Mouse (Mus musculus) kidney, embryonic 15.5 days (tissue): ENCODE measurements around the gene Tbcel. TPM values are rescaled to one million over a fixed set of nuclear protein-coding genes. Genes with fewer than 3 reads are reported as not detected.

Experiments
- ATAC-seq: fragments of 200-750 bp; cut with Nextera tagmentation; replicated peaks from 2 replicates; pipeline ENCODE4 v1.8.0; 2017; ENCODE audit warnings: moderate TSS enrichment; ENCODE audit not compliant: low FRiP score
- H3K27ac ChIP-seq: fragments of 300-500 bp; sonication (generic); 2 replicates; pipeline ENCODE4 v1.5.1; 2015; ENCODE audit warnings: mild to moderate bottlenecking, inconsistent platforms
- H3K27me3 ChIP-seq: fragments of 300-500 bp; sonication (generic); 2 replicates; pipeline ENCODE4 v1.6.1; 2015; ENCODE audit warnings: inconsistent platforms
- H3K36me3 ChIP-seq: fragments of 300-500 bp; sonication (generic); 2 replicates; pipeline ENCODE4 v1.6.1; 2015; ENCODE audit warnings: inconsistent platforms
- H3K4me1 ChIP-seq: fragments of 300-500 bp; sonication (generic); 2 replicates; pipeline ENCODE4 v1.6.1; 2015; ENCODE audit warnings: inconsistent platforms
- H3K4me2 ChIP-seq: fragments of 300-500 bp; sonication (generic); 2 replicates; pipeline ENCODE4 v1.6.1; 2015; ENCODE audit warnings: moderate library complexity, mild to moderate bottlenecking, inconsistent platforms
- H3K4me3 ChIP-seq: fragments of 300-500 bp; sonication (generic); replicated peaks from 2 replicates; pipeline ENCODE4 v1.5.1; 2015; ENCODE audit warnings: mild to moderate bottlenecking, inconsistent platforms
- H3K9ac ChIP-seq: fragments of 300-500 bp; sonication (generic); 2 replicates; pipeline ENCODE4 v1.6.1; 2015; ENCODE audit warnings: mild to moderate bottlenecking, inconsistent platforms
- H3K9me3 ChIP-seq: fragments of 300-500 bp; sonication (generic); replicated peaks from 2 replicates; pipeline ENCODE4 v1.6.1; 2016; ENCODE audit warnings: inconsistent platforms
- WGBS: fragments of 180-500 bp; shearing (Covaris S2); methylation state at CpG from one replicate; pipeline ENCODE4 v1.1.7; 2015; ENCODE audit warnings: mixed read lengths; 5-methylcytosine and 5-hydroxymethylcytosine counted together
- microRNA-seq: library from miRNA; unstranded; fragments of <30 nt; microRNA quantifications from one replicate; pipeline ENCODE4, GENCODE M21; 2016
- polyA plus RNA-seq: library from polyadenylated mRNA; unstranded; fragments of >200 nt; fragmentation: Nextera tagmentation; extraction: Ambion mirVana; gene quantifications from 2 replicates; pipeline ENCODE4 v1.2.1, GENCODE M21; 2015

Gene Tbcel
- polyA plus RNA-seq, 1 experiment from 2014 or later: 5.1 TPM

- no peak overlapping the region for H3K27ac ChIP-seq
- no peaks in the 10 kb centered on the region for H3K36me3 ChIP-seq
- no peak overlapping the region for H3K4me3 ChIP-seq
- 82% methylated on average over 6 of the region's 6 CpGs for whole genome bisulfite sequencing
- no peaks in the 10 kb centered on the region for H3K4me1 ChIP-seq
- no peak overlapping the region for H3K9ac ChIP-seq
- ATAC-seq: no peak
- no peak overlapping the region for H3K4me2 ChIP-seq
- H3K9me3 ChIP-seq: no peaks in the 10 kb centered on the region
- H3K27me3 ChIP-seq: no peaks in the 10 kb centered on the region
Measured at GRCm38 (mm10) chr9:42371670-42372368, 135.8 kb downstream of the Tbcel start.

Small RNAs within 50 kb of the gene (microRNA-seq; reads per million reads assigned to microRNA genes)
- gene Gm44311: not detected

Other genes with a start within 250 kb of the Tbcel start
- gene Sc5d, start 243.6 kb downstream of the Tbcel start, polyA plus RNA-seq: 35.3 and 36.3 TPM in 2 replicates
- 0.13 and 0.22 TPM in 2 replicates for gene Tecta, start 107.9 kb downstream of the Tbcel start, polyA plus RNA-seq